Mouse (Mus musculus) thymus, postnatal 4 days (tissue): ENCODE results near the gene Olfr412.

Experiments
- DNase-seq: peaks from one replicate; pipeline ENCODE4 v3.0.0; 2021

Gene Olfr412

GRCm38 (mm10) chr11:74414112-74414511 is 52.2 kb downstream of the Olfr412 start:
- no peak for DNase-seq

GRCm38 (mm10) chr11:74415736-74416135 is 53.9 kb downstream of the Olfr412 start:
- DNase-seq, result no peak
